ENCODE assay signal across 15 mouse cellular contexts in genomic region chr17:62889991-62890390, GRCm38 (mm10).
"Had no signal": no experiment of that assay in that cellular context is flagged by ENCODE, and none has a peak within 500 bp of the region (broad histone marks: within the 10 kb centered on the region; RNA-seq: fewer than 3 reads in every experiment).

No protein-coding gene starts in this region.

- H3K4me1 ChIP-seq: intestine, embryonic 15.5 days; limb, embryonic 10.5 days; liver, embryonic 15.5 days; stomach, embryonic 15.5 days had no signal

- H3K4me2 ChIP-seq: intestine, embryonic 15.5 days; liver, embryonic 11.5 days; liver, embryonic 15.5 days; midbrain, embryonic 13.5 days; stomach, embryonic 15.5 days had no signal

- H3K27me3 ChIP-seq: intestine, embryonic 15.5 days; midbrain, embryonic 13.5 days; stomach, embryonic 15.5 days had no signal

- ATAC-seq: intestine, embryonic 15.5 days; lung, postnatal 0 days; midbrain, embryonic 13.5 days had no signal

- DNase-seq: kidney, adult 2 months; kidney, postnatal 25 days; lung, adult 2 months; lung, postnatal 36 days; spleen, adult 18-20 months; thymus, adult 2 months; thymus, postnatal 25 days had no signal

- H3K9ac ChIP-seq: intestine, embryonic 15.5 days; liver, embryonic 15.5 days; midbrain, embryonic 13.5 days; stomach, embryonic 15.5 days had no signal

- H3K36me3 ChIP-seq: intestine, embryonic 15.5 days; limb, embryonic 10.5 days; liver, embryonic 15.5 days; midbrain, embryonic 13.5 days; stomach, embryonic 15.5 days had no signal

- H3K9me3 ChIP-seq: intestine, embryonic 15.5 days; limb, embryonic 10.5 days; liver, embryonic 15.5 days; midbrain, embryonic 13.5 days; stomach, embryonic 15.5 days had no signal

- H3K4me3 ChIP-seq: intestine, embryonic 15.5 days; layer of hippocampus, adult 2 months; limb, embryonic 10.5 days; liver, embryonic 15.5 days; midbrain, embryonic 13.5 days; stomach, embryonic 15.5 days had no signal

- H3K27ac ChIP-seq: intestine, embryonic 15.5 days; layer of hippocampus, adult 2 months; limb, embryonic 10.5 days; liver, embryonic 15.5 days; midbrain, embryonic 13.5 days; stomach, embryonic 15.5 days had no signal
